Mouse (Mus musculus): ENCODE results near the gene Shank2.
A peak's percentile ranks its signal among the peaks of the same experiment; 100 is the strongest.

- TF ChIP-seq CTCF (IDR thresholded peaks at IDR 0.05; ENCODE audit: borderline replicate concordance, extremely low read depth, insufficient read depth, insufficient read length), result peak; percentile 35; the same call in 1 of the 2 replicates
- no peak for TF ChIP-seq POLR2A (IDR thresholded peaks at IDR 0.05; ENCODE audit: borderline replicate concordance, extremely low read depth, insufficient read depth, insufficient read length, poor library complexity, severe bottlenecking)
Observed at GRCm38 (mm10) chr7:144081448-144081847, 79.7 kb downstream of the Shank2 start.

Measured in brain, embryonic 14.5 days (tissue).